Mouse (Mus musculus): Measurements from ENCODE around the gene Pnpla6. TPM values are rescaled to one million over a fixed set of nuclear protein-coding genes. Genes with fewer than 3 reads are reported as not detected.

Gene Pnpla6
- polyA plus RNA-seq, 3 experiments from 2014 or later = 20.6 to 32.6 (median 27.7) TPM

GRCm38 (mm10) chr8:3507979-3508754 lies 7.0 kb upstream of the Pnpla6 start:
- no peak for ATAC-seq

DNA sequence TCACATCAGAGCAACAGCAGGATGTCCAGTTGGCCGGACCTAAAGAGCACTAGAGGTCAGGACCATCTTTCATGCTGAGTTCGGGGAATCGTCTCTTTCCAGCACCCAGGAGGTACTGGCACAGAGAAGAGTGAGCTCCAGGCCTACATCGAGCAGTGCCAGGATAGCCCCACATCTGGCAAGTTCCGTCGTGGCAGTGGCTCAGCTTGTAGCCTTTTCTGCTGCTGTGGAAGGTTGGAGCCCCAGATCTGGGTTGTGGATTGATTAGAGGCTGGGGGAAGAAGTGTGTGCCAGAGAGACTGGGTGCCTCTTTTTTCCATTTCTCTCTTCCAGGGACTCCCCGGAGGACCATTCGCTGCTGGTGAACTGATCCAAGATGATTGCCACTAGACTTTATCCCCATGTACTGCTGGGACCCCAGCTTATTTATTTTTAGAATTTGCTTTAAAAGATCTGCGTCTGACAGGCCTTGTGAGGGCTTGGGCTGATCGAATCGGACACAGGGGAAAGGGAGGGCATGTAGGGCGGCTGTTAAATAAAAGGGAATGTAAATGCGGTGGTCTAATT lies 420 bp upstream of the Pnpla6 start:
- no peak for ATAC-seq

DNA sequence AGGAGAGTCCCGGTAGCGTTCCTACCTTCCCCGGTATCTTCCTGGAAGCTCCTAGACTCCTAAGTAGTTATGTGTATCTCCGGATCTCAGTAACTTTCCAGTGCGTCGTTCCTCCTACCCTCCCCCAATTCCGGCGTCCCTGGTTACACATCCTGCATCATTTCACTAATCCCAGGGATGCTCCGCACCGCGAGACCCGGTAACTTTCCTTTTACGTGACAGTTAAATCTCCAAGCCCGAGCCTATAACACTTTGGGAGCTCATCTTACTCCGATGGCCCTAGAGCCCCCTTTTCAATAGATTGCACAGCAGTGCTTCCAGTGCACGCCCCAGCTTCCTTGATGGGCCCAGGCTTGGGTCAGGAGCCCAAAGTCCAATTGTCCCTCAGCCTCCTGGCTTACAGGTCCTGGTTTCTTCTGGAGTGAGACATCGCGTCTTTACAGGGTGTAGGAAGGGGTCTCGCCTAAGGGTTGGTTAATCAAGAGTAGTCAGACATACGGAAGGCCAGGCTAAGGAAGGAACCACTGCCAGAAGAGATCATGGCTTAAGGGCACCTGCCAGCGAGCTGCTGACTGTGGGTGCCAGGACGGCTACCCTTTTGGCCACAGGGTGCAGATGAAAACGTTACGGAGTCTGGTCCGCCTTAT lies 710 bp downstream of the Pnpla6 start:
- ATAC-seq = peak; percentile 33

DNA sequence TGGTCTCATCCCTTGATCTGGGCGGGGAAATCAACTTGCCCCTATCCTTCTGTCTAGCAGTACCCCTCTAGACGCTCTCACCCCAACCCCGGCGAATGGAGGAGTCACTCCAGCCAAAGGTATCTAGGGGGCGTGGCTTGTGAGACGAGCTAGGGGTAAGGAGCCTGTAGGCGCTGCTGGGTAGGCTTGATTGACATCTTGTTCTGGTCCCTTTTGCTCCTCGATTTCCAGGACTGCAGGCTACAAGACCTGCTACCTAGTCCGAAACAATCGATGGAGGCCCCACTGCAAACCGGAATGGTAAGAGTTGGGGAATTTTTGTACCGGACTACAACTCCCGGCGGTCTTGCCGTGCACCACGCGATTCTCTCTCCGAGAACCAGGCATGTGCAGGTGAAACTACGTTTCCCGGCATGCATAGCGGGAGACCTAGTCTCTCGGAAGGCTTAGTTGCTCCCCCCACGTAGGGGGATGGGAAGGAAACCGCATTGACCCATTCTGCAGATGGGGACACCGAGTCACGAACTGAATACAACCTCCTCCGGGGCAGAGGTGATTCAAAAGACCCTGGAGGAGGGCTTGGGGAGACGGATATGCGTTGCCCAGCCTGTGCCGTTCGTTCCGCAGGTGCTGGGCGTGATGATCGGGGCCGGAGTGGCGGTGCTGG lies 1.4 kb downstream of the Pnpla6 start:
- ATAC-seq = peak; percentile 81

GRCm38 (mm10) chr8:3517117-3517495 lies 1.9 kb downstream of the Pnpla6 start:
- ATAC-seq = no peak

DNA sequence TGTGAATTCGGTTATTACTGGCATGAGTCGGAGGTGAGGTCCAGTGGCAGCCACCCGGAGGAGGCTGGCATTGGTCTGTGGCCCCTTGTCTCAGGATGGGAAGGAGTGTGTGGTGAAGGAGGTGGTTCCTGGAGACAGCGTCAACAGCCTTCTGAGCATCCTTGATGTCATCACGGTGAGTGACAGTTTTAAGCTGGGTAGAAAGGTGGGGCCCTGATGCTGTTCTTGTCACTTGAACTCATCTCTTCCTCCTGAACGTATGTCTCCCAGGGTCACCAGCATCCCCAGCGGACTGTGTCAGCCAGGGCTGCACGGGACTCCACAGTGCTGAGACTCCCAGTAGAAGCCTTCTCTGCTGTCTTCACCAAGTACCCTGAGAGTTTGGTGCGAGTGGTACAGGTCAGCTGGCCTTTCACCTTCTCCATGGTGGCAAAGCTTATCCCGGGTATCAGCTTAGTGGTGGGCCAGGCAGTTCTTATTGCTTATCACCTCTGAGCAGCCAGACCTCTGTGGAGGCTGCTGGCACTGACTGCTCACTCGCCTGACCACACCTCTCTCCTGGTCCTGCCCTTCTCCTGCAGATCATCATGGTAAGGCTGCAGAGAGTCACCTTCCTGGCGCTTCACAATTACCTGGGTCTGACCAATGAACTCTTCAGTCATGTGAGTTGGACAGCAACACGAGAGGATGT lies 7.0 kb downstream of the Pnpla6 start:
- ATAC-seq = no peak

DNA sequence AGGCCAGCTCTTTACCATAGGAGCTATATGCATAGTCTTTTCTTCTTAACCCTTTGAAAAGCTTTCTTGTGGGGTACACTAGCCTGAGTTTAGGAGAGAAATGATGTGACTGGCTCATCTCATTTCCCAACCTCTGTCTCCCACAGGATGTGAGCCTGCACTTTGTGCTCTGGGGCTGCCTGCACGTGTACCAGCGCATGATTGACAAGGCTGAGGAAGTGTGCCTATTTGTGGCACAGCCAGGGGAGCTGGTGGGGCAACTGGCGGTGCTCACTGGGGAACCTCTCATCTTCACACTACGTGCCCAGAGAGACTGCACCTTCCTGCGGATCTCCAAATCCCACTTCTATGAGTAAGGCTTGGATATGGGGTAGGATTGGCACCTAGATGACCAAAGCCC lies 15.6 kb downstream of the Pnpla6 start:
- no peak for ATAC-seq

- no peak for ATAC-seq
Measured at GRCm38 (mm10) chr8:3531936-3532335, 16.8 kb downstream of the Pnpla6 start.

- no peak for ATAC-seq
Measured at GRCm38 (mm10) chr8:3536053-3536841, 21.1 kb downstream of the Pnpla6 start.

GRCm38 (mm10) chr8:3536940-3537339 lies 21.8 kb downstream of the Pnpla6 start:
- ATAC-seq = no peak

DNA sequence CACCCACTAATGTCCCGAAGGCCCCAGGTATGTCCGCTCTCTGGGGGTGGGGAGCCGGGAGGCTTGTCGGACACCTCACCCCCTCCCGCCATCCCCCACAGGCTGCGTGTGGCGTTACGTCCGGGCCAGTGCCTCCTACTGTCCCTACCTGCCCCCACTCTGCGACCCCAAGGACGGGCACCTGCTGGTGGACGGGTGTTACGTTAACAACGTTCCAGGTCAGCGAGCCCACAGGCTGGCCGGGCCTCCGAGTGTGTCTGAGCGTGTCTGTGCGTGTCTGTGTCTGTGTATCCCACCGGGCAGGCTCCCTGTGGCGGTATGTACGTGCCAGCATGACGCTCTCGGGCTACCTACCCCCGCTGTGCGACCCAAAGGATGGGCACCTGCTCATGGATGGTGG lies 22.5 kb downstream of the Pnpla6 start:
- no peak for ATAC-seq

GRCm38 (mm10) chr8:3539146-3539545 lies 24.0 kb downstream of the Pnpla6 start:
- no peak for ATAC-seq

DNA sequence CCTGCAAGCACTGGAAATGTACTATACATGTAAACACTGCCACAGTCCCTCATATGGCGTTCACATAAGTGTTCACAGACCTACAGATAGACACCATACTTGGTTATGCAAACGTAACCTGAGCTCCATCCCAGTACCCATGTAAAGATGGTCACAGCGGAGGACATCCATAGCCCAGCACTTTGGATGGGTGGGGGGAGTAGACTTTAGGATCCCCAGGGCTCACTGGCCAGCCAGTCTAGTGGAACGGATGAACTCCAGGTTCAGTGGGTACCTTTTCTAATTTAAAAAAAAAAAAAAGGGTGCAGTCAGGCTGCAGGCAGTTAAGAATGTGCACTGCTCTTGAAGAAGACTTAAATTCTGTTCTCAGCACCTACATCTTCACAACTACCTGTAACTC lies 24.9 kb downstream of the Pnpla6 start:
- no peak for ATAC-seq

- no peak for ATAC-seq
Measured at GRCm38 (mm10) chr8:3546511-3546910, 31.3 kb downstream of the Pnpla6 start.

DNA sequence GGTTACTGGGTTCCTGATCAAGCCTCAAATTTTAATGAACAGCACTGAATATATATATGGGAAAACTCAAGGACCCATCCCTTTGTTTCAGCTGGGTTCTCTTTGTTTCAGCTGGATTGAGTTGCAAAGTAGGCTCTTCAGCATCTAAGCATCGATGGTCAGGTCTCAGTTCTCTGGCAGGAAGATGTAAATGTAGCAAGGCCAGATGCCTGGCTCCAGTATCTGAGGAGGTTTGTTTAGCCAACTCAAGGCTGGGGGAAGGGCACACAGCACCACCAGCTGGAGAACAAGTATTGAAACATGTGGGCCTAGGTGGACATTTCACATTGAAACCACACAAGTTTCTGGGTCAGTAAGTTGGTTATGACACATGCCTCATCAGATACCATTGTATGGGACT lies 37.1 kb downstream of the Pnpla6 start:
- no peak for ATAC-seq

GRCm38 (mm10) chr8:3556114-3556513 lies 40.9 kb downstream of the Pnpla6 start:
- no peak for ATAC-seq

- no peak for ATAC-seq
Measured at GRCm38 (mm10) chr8:3567641-3568371, 52.6 kb downstream of the Pnpla6 start, which contains the start of gene C330021F23Rik. TSS of gene C330021F23Rik (plus strand) at chr8:3567990.

DNA sequence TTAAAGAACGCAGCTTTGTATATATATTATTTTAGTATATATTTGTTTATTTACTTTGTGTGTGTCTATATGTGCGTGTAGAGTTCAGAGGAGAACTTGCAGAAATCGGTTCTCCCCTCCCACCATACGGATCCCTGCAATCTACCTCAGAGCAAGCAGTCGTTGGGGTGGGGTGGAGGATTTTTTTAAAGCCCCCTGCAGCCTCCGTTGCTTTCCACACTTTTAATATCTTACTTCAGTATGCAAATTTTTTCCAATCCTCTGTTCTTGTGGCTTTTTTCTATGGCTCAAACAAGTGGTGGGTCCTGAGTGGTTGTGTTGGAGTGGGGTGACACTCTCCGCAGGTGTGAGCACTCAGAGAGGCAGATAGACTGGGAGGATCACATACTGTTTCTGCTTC lies 53.2 kb downstream of the Pnpla6 start:
- no peak for ATAC-seq

DNA sequence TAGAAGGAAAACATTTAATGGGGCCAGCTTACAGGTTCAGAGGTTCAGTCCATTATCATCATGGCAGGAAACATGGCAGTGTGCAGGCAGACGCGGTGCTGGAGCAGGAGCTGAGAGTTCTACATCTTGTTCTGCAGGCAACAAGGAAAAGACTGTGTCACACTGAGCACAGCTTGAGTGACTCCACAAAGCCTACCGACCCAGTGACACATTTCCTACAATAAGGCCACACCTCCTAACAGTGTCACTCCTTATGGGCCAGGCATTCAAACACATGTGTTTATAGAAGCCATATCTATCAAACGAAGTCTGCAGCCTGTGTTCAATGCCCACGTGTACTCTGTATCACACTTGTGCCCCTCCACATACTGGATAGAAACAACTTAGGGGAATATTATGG lies 54.6 kb downstream of the Pnpla6 start:
- no peak for ATAC-seq

- no peak for ATAC-seq
Measured at GRCm38 (mm10) chr8:3574546-3574945, 59.4 kb downstream of the Pnpla6 start.

All from inflammation-experienced regulatory T-cells, adult 6 months (primary cell).